Mouse (Mus musculus): ENCODE measurements around the gene Defb6. TPM values are rescaled to one million over a fixed set of nuclear protein-coding genes. Genes with fewer than 3 reads are reported as not detected.

Defb6 gene
- polyA plus RNA-seq (2012), result not detected in 2 replicates

DNA sequence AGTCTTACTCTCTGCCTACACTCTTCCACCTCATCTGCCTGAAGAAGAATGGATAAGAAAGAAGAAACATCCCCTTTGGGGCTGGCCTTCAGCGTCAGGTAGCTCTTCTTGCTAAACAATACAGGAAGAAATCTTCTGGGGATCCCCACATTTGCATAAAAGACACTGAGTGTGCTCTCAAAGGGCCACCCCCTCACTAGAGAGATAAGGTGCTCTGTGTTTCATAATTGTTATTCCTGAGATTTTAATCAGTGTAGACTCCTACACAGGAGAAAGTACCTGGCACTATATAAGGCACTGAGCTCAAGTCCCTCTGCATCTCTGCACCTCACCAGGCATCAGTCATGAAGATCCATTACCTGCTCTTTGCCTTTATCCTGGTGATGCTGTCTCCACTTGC lies at the start of gene Defb6:
TSS of gene Defb6 (plus strand) at position 318 of the 400 bp plus-strand sequence.

DNA sequence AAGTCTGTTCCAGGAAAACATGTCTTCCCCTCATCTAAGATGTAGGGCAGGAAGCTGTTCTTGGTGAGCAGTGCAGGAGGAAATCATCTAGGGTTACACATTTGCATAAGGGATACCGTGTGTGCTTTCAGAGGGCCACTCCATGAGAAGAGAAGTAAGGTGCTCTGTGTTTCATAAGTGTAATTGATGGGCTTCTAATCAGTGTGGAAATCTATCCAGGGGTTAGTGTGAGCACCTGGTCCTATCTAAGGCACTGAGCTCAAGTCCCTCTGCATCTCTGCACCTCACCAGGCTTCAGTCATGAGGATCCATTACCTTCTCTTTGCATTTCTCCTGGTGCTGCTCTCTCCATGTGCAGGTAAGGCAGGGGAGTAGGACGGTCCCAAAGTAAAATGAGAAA lies 14.3 kb downstream of the Defb6 start, which contains the start of gene Defb46:
TSS of gene Defb46 (plus strand) at position 301 of the 400 bp plus-strand sequence.

DNA sequence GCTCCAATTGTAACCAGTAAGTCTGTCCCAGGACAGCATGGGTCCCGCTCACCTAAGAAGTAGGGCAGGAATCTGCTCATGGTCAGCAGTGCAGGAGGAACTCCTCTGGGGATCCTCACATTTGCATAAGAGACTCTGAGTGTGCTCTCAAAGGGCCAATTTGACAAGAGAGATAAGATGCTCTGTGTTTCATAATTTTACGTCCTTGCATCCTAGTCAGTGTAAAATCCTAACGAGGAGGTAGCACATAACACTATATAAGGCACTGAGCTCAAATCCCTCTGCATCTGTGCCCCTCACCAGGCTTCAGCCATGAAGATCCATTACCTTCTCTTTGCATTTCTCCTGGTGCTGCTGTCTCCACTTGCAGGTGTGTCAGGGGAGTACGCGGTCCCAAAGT lies 22.0 kb downstream of the Defb6 start, which contains the start of gene Defb5:
TSS of gene Defb5 (plus strand) at position 301 of the 400 bp plus-strand sequence.

Other genes with a start within 250 kb of the Defb6 start
- not detected in 2 replicates for gene Defb40, start 247.2 kb upstream of the Defb6 start, polyA plus RNA-seq (2012)
- gene Defb37, start 234.4 kb upstream of the Defb6 start, polyA plus RNA-seq (2012), result not detected in 2 replicates
- gene Defb38, start 198.9 kb upstream of the Defb6 start, polyA plus RNA-seq (2012), result not detected in 2 replicates
- gene Defb39, start 160.7 kb upstream of the Defb6 start, polyA plus RNA-seq (2012), result not detected in 2 replicates
- gene Defb12, start 110.6 kb upstream of the Defb6 start, polyA plus RNA-seq (2012), result not detected in 2 replicates
- not detected in 2 replicates for gene Defb34, start 101.7 kb upstream of the Defb6 start, polyA plus RNA-seq (2012)
- gene Gm45826, start 84.7 kb upstream of the Defb6 start, polyA plus RNA-seq (2012), result not detected in 2 replicates
- not detected in 2 replicates for gene Defb14, start 31.1 kb upstream of the Defb6 start, polyA plus RNA-seq (2012)
- not detected in 2 replicates for gene Defb4, start 26.8 kb upstream of the Defb6 start, polyA plus RNA-seq (2012)
- gene Defb46, start 14.4 kb downstream of the Defb6 start, polyA plus RNA-seq (2012), result not detected in 2 replicates
- not detected in 2 replicates for gene Defb5, start 22.1 kb downstream of the Defb6 start, polyA plus RNA-seq (2012)
- gene Defb3, start 67.9 kb downstream of the Defb6 start, polyA plus RNA-seq (2012), result not detected in 2 replicates
- not detected in 2 replicates for gene Defb8, start 222.1 kb downstream of the Defb6 start, polyA plus RNA-seq (2012)